In genomic region chr2:3172656-3173055, GRCm38 (mm10) we compare ENCODE assay signal across 8 mouse cellular contexts. TPM values are rescaled to one million over a fixed set of nuclear protein-coding genes. Genes with fewer than 3 reads are reported as not detected.
DNase-seq lines count a peak whose midpoint lies in the region; TF ChIP-seq lines count a peak whose summit lies in the region.
"Had no signal": no experiment of that assay in that cellular context is flagged by ENCODE, and none has a peak within 500 bp of the region (broad histone marks: within the 10 kb centered on the region; RNA-seq: fewer than 3 reads in every experiment).

No protein-coding gene starts in this region.

- TF ChIP-seq CTCF in brain, embryonic 14.5 days (IDR thresholded peaks at IDR 0.05; ENCODE audit: borderline replicate concordance, extremely low read depth, insufficient read depth, insufficient read length) = no peak

- intact Hi-C loops in left cerebral cortex, postnatal 4 days (cut with DNase I) = loop anchor here (10.0 kb wide), 1 partner anchor 58 kb away; the partner anchor contains the start of gene Fam171a1
- intact Hi-C loops in left cerebral cortex, postnatal 14 days (cut with DNase I) = loop anchor here (2.0 to 5.0 kb wide), 2 partner anchors 45 to 54 kb away; no protein-coding TSS in a partner anchor

- DNase-seq in left cerebral cortex, adult 11 months (ENCODE audit: low spot score) = peak; percentile 75
- no peak for DNase-seq in left cerebral cortex, postnatal 4 days
- DNase-seq in brain, embryonic 14.5 days (ENCODE audit: low read depth) = peak; percentile 42
- peak; percentile 38 to 47 for DNase-seq in cerebellum, postnatal 10 days
- DNase-seq in left cerebral cortex, postnatal 14 days (ENCODE audit: low spot score in 2 of 2) = peak; percentile 73 to 86
- no peak for DNase-seq in yolk sac, embryonic 10.5 days (ENCODE audit: low spot score)
- DNase-seq in spleen, postnatal 10 days (ENCODE audit: low spot score in 2 of 2) = no peak
- DNase-seq: thymus, postnatal 4 days had no signal

- TF ChIP-seq POLR2A in brain, embryonic 14.5 days (IDR thresholded peaks at IDR 0.05; ENCODE audit: borderline replicate concordance, extremely low read depth, insufficient read depth, insufficient read length, poor library complexity, severe bottlenecking) = no peak

RNA-seq across cellular contexts. Expression of gene Fam171a1, which starts 58.6 kb away (rescaled TPM):
- 10 to 100 TPM; 59.8 to 60.8 TPM for total RNA-seq in left cerebral cortex, postnatal 4 days (2021)
- polyA plus RNA-seq in brain, embryonic 14.5 days (2012; rRNA removed) = 37.1 and 59.7 TPM in 2 replicates
- total RNA-seq in left cerebral cortex, postnatal 14 days (2021) = 10 to 100 TPM; 58.4 to 58.7 TPM

Comparison
In these comparisons a context has a peak if more than half of its experiments do, and no peak if none do; other contexts are left out.
1. DNase-seq: peak in left cerebral cortex, adult 11 months (single experiment), brain, embryonic 14.5 days (single experiment), cerebellum, postnatal 10 days (2 of 2) and left cerebral cortex, postnatal 14 days (2 of 2); none in left cerebral cortex, postnatal 4 days (single experiment), yolk sac, embryonic 10.5 days (single experiment) and spleen, postnatal 10 days (0 of 2).